Mouse (Mus musculus): ENCODE data around the gene Smap1.

The Smap1 gene

DNA sequence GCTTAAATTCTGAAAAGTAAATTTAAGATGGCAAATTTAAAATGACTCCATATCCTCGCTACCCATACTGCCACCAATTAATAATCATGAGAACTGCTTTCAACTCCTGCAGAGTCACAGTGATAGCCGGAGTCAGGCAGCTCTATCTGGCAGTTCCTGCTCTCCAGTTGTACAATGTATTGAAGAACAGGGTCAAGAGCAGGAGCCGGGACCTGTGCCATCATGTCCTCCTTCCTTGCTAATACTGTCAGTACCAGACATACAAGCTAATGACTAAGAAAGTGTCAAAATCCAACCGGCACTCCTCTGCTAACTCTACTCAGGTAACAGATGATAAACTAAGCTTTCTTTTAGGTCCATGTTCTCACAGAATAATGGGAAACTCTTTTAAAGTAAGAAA is 3.0 kb downstream of the Smap1 start:
- peak; percentile 11 to 26 for DNase-seq

GRCm38 (mm10) chr1:23915483-23915882 is 6.6 kb downstream of the Smap1 start:
- DNase-seq: no peak

DNA sequence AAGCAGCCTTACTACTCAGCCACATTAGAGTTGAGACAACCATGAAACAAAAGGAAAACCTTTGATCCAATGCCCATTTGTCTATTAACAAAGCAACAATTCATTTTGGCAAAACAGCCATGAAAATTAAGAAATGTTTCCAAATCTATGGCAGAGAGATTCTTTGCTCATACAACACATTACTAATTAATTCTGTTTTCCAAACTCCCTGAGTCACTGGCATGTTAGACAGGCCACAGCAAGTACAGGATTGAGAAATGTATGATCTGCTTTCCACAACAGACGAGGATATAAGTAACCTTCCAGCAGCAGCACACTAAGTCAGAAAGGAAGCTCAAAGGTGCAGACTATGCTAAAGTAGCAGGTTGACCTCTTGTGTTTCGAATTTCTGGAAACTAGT is 9.1 kb downstream of the Smap1 start:
- DNase-seq: no peak

DNA sequence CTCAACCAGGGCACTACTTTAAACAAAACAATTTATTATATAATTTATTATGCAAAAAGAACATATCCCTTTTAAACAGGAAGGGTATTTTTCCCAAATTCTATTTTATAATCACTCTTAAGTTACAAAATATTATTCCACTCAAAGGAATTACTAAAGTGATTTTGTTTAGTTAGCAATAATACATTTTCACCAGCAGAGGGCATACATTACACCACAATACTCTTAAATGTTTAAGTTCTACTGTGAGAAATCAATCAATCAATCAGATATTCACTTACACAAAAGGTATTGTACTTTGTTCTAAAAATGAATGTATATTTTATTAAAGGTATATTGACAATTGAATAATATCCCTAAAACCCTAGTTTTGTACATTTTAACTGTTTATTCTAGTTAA is 16.0 kb downstream of the Smap1 start:
- DNase-seq: no peak

- no peak for DNase-seq
Measured at GRCm38 (mm10) chr1:23903340-23903739, 18.8 kb downstream of the Smap1 start.

DNA sequence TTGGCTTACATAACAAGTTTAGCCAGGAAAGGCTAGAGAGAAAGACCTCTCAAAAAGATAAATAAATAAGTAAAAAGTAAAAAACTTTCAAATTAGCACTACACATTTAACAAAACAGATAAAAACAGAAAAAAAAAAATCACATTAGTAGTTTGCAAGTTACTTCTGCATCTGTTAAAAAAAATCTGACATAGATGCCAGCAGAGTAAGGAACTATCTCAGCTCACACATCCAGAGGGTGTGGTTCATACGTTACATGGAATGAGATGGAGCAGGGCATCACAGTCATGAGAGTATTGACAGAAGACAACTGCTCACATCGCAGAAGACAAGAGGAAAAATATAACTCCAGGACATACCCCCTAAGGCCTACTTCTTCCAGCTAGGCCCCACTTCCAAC is 19.4 kb downstream of the Smap1 start:
- no peak for DNase-seq

- no peak for DNase-seq
Measured at GRCm38 (mm10) chr1:23899647-23900020, 22.5 kb downstream of the Smap1 start.

DNA sequence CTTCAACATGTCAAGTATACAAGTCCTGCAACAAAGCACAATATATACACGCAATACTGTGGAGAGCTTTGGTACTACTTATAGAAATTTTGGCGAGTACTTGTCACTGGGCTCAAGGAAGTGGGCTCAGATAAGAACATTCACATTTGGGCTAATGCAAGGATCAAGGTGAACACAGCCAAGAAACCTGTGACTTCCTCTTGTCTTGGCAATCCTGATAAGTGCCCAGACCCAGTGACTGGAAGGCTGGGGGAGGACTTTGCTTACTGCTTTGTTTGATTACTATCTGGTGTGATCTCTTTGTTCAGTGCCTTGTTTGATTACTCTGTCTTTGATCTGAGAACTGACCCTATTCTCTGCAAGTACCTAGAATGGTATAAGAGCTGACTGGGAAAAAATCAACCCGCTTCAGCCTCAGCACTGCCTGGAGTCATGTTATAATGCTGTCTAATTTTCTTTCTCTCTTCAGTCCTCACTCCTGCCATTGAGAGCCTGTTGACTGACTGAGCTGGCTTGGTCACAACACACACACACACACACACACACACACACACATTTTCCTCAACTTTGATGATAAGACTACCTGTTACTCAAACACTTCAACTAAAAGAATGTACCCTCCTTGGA is 23.0 kb downstream of the Smap1 start:
- no peak for DNase-seq

GRCm38 (mm10) chr1:23892072-23892471 is 30.0 kb downstream of the Smap1 start:
- DNase-seq: no peak

DNA sequence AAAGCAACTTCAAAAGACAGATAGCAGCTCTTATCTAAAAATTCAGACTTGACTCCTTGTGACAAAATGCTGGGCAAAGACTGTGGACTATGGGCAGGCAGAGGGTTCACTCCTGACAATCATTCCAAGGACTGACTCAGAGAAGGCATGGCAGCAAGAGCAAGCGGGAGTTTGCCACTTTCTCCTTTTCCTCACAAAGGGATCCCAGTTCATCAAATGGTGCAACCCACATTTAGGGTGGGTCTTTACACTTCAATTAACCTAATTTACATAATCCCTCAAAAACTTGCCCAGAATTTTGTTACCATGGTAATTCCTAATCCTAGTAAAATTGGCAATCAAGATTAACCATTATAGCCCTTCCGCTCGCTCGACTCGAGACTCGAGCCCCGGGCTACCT is 37.2 kb downstream of the Smap1 start:
- peak in 1 of 2 experiments; percentile 25 for DNase-seq

DNA sequence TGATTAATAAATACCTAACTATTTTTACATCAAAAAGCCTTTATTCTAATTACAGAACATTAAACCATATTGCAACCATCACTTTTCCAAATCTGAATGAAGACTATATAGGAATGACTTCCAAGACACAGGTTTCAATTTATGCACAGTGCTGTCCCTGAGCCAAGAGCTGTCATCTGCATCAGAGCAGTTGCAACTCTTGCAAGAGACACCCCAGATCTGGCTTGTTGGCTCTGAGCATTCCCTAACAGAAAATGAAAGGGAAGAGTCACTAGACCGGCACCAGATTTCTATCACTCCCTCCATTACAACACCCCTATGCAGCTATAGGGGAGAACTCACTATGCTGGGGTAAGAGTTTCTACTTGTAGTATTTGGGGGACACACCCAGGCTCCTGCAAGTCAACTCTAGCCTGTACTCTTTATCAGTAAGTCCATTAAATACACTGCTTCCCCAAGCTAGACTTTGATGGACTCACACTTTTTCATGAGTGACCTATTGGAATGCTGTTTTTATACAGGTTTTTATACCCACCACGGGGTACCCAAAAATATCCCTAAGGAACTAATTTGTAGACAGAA is 37.9 kb downstream of the Smap1 start:
- DNase-seq: peak; percentile 32 to 43

- DNase-seq: no peak
Measured at GRCm38 (mm10) chr1:23882681-23883080, 39.4 kb downstream of the Smap1 start.

- DNase-seq: no peak
Measured at GRCm38 (mm10) chr1:23872194-23872593, 49.9 kb downstream of the Smap1 start.

GRCm38 (mm10) chr1:23867350-23867862 is 54.7 kb downstream of the Smap1 start:
- DNase-seq: no peak

DNA sequence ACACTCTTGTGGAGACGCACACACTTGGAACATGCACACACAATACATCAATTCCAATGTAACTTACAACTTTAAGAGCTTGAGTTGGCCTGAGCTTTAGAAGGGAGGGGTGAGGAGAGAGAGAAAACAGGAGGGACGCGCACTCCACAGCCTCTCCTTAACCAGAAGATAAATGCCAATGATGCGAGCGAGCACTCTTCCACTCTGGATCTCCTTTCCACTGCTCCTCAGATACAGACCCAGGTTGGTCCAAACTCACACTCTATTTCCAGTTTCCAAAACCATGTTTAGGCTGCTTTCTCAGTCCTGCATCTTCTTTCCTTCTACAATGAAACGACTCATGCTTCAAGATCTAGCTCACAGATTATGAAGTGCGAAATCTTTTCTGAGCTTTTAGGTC is 56.6 kb downstream of the Smap1 start:
- no peak for DNase-seq

DNA sequence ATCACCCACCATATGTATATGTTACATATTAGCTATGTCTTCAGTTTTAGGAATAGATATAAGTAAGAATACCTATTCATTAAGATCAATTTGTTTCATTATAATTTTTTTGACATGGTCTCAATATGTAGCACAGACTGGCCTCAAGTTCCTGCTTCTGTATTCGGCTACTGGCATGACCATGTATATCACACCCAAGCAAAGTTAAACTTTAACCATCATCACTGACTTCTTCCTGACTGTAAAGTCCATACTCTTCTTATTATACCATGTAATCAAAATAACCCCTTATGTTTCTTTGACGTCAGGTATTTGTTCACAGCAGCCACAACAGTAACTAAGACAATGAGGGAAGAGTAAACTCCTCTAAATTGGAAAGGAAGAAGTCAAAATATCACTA is 61.2 kb downstream of the Smap1 start:
- no peak for DNase-seq

DNA sequence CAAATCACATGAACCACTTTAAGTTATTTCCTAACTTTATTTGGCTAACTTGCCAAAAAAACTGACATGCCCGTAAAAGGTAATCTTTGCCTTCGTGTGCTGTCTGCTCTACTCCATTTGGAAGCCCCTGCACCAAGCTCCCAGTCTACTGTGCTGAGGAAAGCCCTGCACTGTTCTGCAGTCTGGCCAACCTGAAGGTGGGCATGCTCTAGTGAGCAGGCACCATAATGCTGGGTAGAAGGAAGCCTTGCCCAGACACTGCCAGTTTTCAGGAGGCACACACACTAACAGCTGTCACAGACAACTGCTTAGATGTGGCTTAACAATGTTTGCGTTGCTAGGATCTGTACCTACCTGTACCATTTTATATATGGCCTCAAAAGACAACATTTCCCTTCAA is 66.5 kb downstream of the Smap1 start:
- peak; percentile 41 to 43 for DNase-seq

- peak; percentile 98 for DNase-seq
Measured at GRCm38 (mm10) chr1:23846044-23846680, 76.0 kb downstream of the Smap1 start.

DNA sequence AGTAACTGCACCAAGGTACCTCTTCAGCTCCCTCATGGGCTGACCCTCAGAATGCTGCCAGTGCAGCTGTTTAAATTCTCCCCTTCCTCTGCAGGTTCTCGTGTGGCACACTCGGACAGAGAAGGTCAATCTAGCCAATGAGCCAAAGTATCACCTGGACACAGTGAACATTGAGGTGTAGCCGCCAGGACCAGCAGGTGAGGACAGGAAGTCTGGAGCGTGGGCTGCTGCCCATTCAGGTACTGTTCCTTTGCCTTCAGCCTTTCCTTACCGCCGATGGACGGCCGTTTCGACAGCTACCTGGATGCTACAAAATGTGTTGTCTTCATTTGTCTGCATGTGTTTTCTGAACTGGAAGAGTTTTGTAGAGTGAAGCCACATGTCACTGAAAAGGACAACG is 77.1 kb downstream of the Smap1 start:
- DNase-seq: peak; percentile 53 to 54

GRCm38 (mm10) chr1:23843790-23844189 is 78.3 kb downstream of the Smap1 start:
- DNase-seq: no peak

- no peak for DNase-seq
Measured at GRCm38 (mm10) chr1:23842629-23843028, 79.5 kb downstream of the Smap1 start.

- no peak for DNase-seq
Measured at GRCm38 (mm10) chr1:23840924-23841323, 81.2 kb downstream of the Smap1 start.

DNA sequence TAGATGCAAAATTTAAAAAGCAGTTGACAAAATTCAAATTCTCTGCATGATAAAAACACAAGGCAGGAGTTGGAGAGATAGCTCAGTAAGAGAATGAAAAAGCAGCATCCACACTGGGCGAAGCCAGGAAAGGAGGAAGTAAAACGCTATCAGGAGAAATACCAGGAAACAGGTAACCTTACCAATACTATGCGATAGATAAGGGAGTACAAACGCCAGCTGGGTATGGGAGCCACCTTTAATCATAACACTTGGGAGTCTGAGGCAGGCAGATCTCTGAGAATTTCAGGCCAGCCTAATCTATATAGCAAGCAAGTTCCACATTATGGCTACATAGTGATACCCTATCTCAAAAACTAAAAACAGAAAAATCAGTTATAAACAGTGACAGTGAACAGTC is 85.5 kb downstream of the Smap1 start:
- no peak for DNase-seq

DNA sequence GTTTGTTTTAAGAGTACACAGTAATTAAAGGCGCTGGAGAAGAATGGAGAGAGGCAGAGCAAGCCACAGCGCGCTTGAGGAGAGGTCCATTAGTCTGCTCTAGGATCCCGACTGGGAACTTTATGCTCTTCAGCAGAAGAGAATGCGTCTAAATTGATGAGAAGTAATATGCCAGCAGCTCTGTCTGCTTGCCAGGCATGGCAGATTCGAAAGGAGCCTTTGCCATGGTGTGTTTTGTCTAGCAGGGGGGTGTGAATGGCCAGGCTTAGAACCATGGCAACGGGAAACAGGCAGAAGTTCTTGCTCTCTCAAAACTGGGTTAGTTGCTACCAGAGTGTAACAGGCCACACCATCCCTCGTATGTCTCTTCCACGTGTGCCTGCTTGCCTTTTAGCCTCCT is 87.3 kb downstream of the Smap1 start:
- peak; percentile 57 to 67 for DNase-seq

Measured in cerebellum, postnatal 10 days (tissue).